Mouse (Mus musculus) E14TG2a.4 (cell line): ENCODE results near the gene Fbxo36.

ENCODE experiments used
- CTCF ChIP-seq: conservative IDR thresholded peaks from 2 replicates; pipeline ENCODE4 v1.5.1; 2014; ENCODE audit warnings: low read length
- POU5F1 ChIP-seq: IDR thresholded peaks from 2 replicates; pipeline ENCODE4 v1.6.1; 2014; ENCODE audit warnings: low read length, borderline replicate concordance

DNA sequence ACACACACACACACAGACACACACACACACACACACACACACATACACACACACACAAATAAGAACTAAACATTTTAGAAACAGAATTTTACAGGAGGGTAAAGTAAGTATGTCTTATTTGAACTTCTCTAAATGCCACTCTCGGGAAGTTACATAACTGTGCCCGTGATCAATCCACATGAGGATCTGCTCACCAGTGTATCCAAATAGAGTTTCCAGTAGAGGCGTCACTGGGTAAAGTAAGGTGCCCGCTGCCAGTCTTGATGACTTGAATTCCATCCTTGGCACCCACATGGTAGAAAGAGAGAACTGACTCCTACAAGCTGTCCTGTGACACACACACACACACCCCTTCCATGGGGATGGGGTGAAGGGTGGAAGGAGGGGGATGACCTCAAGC is 43.3 kb downstream of the Fbxo36 start:
- TF ChIP-seq CTCF, result no peak
- no peak for TF ChIP-seq POU5F1
